Mouse (Mus musculus) thymus, adult 2 months (tissue): ENCODE measurements around the gene Col23a1.

Experiments
- CTCF ChIP-seq: fragments of 200-500 bp; IDR thresholded peaks from 2 replicates; pipeline ENCODE4 v1.5.1; 2012; ENCODE audit warnings: mild to moderate bottlenecking, control low read depth, low read length, moderate library complexity, borderline replicate concordance; ENCODE audit not compliant: control insufficient read depth, poor library complexity, insufficient read depth; ENCODE audit errors: extremely low read depth
- POLR2A ChIP-seq: fragments of 200-500 bp; IDR thresholded peaks from 2 replicates; pipeline ENCODE4 v1.6.1; 2012; ENCODE audit warnings: mild to moderate bottlenecking, low read length, control low read depth, moderate library complexity; ENCODE audit not compliant: control insufficient read depth, poor library complexity, insufficient read depth; ENCODE audit errors: extremely low read depth

DNA sequence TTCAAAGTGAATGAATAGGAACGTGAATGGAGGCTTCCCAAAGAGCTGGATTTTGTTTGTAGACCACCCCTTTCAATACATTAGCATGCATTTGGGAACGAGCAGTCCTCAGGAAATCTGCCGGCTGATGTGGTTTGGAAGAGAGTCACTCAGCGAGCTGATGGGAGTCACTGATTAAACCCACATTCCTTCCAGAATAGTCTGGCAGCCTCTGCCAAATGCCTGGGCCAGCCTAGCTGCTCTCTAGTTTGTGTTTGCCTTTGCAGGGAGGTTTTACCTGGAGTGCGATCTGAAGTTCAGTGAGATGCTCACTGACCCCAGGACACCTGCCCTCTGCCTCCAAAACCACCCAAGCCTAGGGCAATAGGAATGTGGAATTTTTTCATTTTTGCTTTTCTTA, 18.6 kb downstream of the Col23a1 start:
- TF ChIP-seq CTCF: no peak
- TF ChIP-seq POLR2A: no peak
